Mouse (Mus musculus) heart, postnatal 14 days (tissue): Measurements from ENCODE around the gene Gm10318. TPM values are rescaled to one million over a fixed set of nuclear protein-coding genes. Genes with fewer than 3 reads are reported as not detected.

Source experiments
- DNase-seq, 2 experiments: peaks; one replicate each; pipeline ENCODE4 v3.0.0; 2021 to 2022
- intact Hi-C: fragments of 180-260 bp; cut with DNase I; formaldehyde crosslinking; loops from one replicate; pipeline ENCODE4 v1.15.1; 2025
- long read RNA-seq, 2 experiments: library from polyadenylated mRNA; stranded (forward); transcript quantifications; one replicate each; pipeline ENCODE4 v2.0.0; 2021
- total RNA-seq, 2 experiments: library from RNA; stranded (reverse); gene quantifications; 2 replicates each; pipeline ENCODE4 v1.2.3; 2021

Gm10318 gene
- total RNA-seq = not detected
- long read RNA-seq, experiment 1 = 0 reads
- long read RNA-seq, experiment 2 = 0 reads

GRCm38 (mm10) chr10:77852559-77852958 lies at the start of gene Gm10318:
TSS of gene Gm10318 (plus strand) at chr10:77852859.
- intact Hi-C loops = no loop called here
- DNase-seq = no peak

DNA sequence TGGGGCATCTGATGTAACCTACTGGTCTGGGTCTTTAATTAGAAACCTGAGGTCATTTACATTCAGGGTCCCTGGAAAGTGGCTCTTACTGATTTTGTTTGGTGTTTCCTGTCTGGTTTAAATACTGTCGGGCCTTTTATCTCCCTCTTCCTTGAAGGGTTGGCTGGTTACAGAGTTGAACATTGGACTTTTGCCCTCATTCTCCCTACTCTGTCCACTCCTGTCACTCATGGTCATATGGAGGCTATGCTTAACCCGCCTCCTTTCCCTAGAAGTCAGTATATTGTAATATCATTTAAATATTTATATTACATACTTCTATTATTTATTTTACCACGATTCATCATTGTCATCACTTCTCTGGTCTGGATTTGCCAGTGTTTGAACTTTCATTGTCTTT lies 48.6 kb upstream of the Gm10318 start:
- DNase-seq = no peak
- intact Hi-C loops = no loop called here

DNA sequence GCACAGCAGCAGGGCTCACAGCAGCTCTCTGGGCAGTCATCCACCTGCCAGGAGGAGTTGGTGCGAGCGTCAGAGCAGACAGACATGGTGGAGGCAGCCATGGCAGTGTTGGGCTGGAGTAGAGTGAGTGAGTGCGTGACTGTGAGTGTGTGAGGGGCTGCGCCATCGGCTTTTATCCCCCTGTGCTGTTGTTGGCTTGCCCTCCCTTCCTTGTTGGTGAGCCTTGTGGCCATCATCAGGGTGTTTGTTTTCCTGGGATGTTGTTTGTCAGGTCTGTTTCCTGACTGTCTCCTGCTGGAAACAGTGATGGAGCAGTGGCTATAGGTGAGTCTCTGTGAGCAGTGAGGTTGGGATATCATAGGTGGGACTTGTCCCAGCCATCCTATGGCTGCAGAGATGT lies 40.9 kb upstream of the Gm10318 start, which contains the start of gene Gm9507:
Gene Gm9507 (minus strand): TSS at position 101 of the 400 bp plus-strand sequence.
- DNase-seq = no peak
- intact Hi-C loops = no loop called here

DNA sequence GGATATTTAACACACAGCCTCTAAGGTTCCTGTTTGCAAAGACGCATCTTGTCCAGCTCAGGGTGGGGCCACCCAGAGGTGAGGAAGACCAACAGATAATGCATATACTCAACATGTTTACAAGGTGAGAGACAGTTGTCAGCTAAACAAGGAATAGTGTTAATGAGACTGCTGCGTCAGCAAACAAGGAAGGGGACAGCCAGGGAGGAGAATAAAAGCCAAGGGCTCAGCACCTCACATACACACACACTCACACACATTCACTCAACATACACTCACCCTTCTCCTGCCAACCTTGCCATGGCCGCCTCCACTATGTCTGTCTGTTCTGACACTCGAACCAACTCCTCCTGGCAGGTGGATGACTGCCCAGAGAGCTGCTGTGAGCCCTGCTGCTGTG lies 38.3 kb upstream of the Gm10318 start, which contains the start of gene Gm2696:
Gene Gm2696 (plus strand): TSS at position 301 of the 400 bp plus-strand sequence.
- intact Hi-C loops = no loop called here

DNA sequence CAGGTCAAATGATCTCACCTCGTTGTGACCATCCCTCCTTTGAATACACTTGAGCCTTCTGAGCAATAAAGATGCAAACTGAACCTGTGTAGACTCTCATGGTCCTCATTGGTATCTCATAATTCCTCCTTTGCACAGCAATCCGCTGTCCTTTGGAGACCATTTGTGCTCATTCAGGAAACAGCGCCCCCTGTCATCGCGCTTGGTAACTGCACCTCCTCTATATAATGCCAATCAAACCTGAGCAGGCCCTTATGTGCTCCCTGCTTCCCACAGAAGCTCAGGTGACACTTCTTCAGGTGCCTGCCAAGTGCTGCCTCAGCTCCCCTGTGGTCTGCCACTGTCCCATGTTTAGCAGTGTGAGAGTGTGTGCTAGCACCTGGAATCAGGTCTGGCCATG lies 37.1 kb upstream of the Gm10318 start:
- DNase-seq = peak; percentile 18 to 35
- intact Hi-C loops = loop anchor here (5.0 kb wide), 1 partner anchor 188 kb away; no protein-coding TSS in a partner anchor

More for the DNA sequence above, 38.3 kb upstream of the Gm10318 start, which contains the start of gene Gm2696:
- DNase-seq = no peak

- intact Hi-C loops = loop anchor here (5.0 kb wide), 1 partner anchor 191 kb away; no protein-coding TSS in a partner anchor
- no peak for DNase-seq
Observed at GRCm38 (mm10) chr10:77818523-77818922, 34.1 kb upstream of the Gm10318 start.

DNA sequence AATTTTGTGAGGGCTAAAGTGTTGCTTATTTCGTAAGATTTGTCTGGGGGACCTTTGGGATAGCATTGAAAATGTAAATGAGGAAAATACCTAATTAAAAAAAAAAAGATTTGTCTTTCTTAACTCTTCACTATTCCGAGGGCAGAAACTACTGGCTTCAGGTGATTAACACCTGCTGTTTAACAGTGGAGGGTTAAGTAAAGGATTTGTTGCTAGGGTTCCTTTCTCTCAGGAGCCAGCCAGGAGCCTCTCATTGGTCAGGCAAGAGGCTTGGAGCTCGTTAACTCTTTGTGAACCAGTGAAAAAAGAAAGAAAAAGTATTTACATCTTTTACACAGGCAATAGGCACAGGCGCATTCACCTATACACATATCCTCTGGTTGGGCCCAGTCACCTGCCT lies 33.5 kb upstream of the Gm10318 start:
- no peak for DNase-seq
- intact Hi-C loops = loop anchor here (5.0 kb wide), 1 partner anchor 192 kb away; no protein-coding TSS in a partner anchor

DNA sequence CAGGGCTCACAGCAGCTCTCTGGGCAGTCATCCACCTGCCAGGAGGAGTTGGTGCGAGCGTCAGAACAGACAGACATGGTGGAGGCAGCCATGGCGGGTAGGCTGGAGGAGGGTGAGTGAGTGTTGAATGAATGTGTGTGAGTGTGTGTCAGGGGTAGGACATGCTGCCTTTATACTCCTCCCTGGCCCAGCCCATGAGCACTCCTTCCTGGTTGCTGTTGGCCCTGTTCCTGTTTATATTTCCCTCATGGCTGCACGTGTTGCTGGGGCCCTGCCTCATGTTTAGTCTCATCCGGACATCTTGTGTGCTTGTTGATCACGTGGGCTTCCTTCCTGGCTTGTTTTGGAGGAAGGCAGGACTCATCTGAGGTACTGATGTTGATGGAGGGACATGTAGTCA lies 25.7 kb upstream of the Gm10318 start, which contains the start of gene Krtap10-4:
Gene Krtap10-4 (minus strand): TSS at position 145 of the 400 bp plus-strand sequence.
- no peak for DNase-seq
- intact Hi-C loops = no loop called here

DNA sequence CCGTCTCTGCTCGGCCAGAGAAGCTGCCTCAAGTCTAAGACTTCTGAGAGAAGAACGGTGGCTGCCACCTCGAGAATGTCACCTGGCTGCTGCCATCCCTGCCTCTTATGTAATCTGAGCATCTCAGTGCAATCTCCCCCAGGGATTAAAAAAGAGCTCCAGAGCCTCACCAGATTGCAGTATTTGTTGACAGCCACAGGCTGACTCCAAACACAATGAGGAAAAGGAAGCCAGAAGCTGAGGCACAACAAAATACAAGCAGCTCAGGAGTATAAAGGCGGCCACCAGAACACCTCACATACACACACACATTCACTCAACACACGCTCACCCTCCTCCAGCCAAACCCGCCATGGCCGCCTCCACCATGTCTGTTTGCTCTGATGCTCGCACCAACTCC lies 17.0 kb upstream of the Gm10318 start, which contains the start of gene Krtap10-10:
Gene Krtap10-10 (plus strand): TSS at position 301 of the 400 bp plus-strand sequence.
- intact Hi-C loops = no loop called here
- no peak for DNase-seq

GRCm38 (mm10) chr10:77839006-77839405 lies 13.7 kb upstream of the Gm10318 start:
- intact Hi-C loops = no loop called here
- no peak for DNase-seq

GRCm38 (mm10) chr10:77846503-77846902 lies 6.2 kb upstream of the Gm10318 start, which contains the start of gene Gm36176:
TSS of gene Gm36176 (plus strand) at chr10:77846803.
- intact Hi-C loops = no loop called here
- no peak for DNase-seq

DNA sequence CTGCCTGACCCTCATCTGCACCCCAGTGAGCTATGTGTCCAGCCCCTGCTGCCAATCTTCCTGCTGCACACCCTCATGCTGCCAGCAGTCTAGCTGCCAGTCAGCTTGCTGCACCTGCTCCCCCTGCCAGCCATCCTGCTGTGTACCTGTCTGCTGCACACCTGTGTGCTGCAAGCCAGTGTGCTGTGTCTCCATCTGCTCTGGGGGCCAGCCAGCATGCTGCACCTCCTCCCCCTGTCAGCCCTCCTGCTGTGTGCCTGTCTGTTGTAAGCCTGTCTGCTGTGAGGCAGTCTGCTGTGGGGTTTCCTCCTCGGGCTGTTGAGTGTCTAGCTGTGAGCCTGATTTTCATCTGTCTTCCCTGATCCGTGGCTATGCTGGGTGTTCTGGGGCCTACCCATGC lies 5.7 kb upstream of the Gm10318 start:
- intact Hi-C loops = no loop called here
- DNase-seq = no peak

- intact Hi-C loops = no loop called here
- DNase-seq = no peak
Observed at GRCm38 (mm10) chr10:77847538-77847937, 5.1 kb upstream of the Gm10318 start.

GRCm38 (mm10) chr10:77861675-77862074 lies 9.0 kb downstream of the Gm10318 start, which contains the start of gene Gm3285:
TSS of gene Gm3285 (plus strand) at chr10:77861975.
- DNase-seq = no peak
- intact Hi-C loops = no loop called here

GRCm38 (mm10) chr10:77864067-77864761 lies 11.6 kb downstream of the Gm10318 start:
- intact Hi-C loops = no loop called here

DNA sequence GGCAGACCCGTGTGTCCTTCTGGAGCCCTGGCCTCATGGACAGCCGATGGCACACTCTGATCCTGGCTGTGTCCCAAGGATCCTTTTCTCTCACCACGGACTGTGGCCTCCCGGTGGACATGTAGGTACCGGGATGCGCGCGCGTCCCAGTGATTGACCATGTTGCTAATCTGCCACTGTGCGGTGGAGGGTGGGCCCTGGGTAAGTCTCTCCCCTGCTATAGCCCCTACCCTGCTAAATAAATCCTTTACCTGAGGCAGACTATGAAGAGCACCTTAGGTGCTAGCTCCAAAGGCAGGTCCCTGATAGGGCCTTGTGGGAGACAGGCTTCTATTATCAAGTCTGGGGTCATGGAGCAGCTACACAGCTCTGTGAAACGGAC lies 12.1 kb downstream of the Gm10318 start:
- no peak for DNase-seq
- intact Hi-C loops = no loop called here

More at GRCm38 (mm10) chr10:77864067-77864761, 11.6 kb downstream of the Gm10318 start:
- DNase-seq = no peak

- intact Hi-C loops = no loop called here
- peak in 1 of 2 experiments; percentile 11 for DNase-seq
Observed at GRCm38 (mm10) chr10:77867546-77867945, 14.9 kb downstream of the Gm10318 start.

DNA sequence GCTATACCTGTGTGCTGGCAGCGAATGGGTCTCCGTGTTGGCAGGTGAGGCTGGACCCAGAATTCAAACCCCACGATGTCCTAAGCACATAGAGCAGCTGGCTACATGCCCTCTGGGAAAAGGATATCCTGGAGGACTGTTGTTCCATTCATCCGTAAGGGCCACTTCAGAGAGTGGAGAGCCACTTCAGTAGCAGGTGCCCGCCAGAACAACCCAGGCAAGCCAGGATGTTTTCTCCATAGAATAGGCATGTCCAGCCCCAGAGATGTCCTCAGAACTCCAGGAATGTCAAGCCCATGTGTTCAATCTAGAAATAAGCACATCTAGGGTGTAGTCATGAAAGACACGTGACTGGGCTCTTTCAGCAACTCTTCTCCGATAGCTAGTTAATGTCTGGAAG lies 17.0 kb downstream of the Gm10318 start:
- DNase-seq = no peak
- intact Hi-C loops = loop anchor here (10.0 kb wide), 1 partner anchor 165 kb away; the partner anchor contains the start of gene Gm10272

DNA sequence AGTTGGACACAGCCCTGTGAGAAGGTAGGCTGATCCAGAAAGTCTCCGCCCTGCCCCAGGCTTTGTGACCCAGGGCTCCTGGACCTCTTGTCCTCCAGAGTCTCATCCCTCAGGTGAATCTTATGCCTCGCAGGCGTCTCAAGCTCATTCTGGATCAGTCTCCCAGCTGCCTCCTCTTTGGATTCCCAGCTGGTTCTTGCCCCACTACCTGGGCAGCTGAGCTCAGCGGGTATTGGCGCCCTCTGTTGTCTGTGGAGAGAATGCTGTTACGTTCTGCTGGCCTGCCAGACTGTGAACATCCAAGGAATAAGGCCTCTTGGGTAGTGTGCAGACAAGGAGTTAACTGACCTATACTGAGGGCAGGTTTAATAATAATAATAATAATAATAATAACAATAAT lies 26.3 kb downstream of the Gm10318 start:
- intact Hi-C loops = loop anchor here (2.0 to 10.0 kb wide), 2 partner anchors 174 to 252 kb away; partner anchors contain the start of gene Gm10272
- peak; percentile 37 to 64 for DNase-seq

- intact Hi-C loops = loop anchor here (5.0 to 10.0 kb wide), 2 partner anchors 153 to 366 kb away; partner anchors contain the start of genes Fam207a and Gm10100
- no peak for DNase-seq
Observed at GRCm38 (mm10) chr10:77880305-77880704, 27.6 kb downstream of the Gm10318 start.

DNA sequence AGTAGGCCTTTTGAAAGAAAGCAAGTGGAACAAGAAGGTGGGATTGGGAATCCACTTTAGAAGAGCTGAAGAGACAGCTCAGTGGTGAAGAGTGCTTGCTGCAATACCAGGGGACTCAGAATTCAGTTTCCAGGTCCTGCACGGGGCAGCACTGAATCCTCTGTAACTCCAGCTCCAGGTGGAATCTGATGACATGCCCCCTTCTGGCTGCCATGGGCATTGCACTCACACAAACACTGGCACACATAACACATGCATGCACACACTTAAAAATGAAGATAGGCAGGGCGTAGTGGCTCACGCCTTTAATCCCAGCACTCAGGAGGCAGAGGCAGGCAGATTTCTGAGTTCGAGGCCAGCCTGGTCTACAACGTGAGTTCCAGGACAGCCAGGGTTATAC lies 29.9 kb downstream of the Gm10318 start:
- DNase-seq = no peak
- intact Hi-C loops = loop anchor here (5.0 to 10.0 kb wide), 2 partner anchors 155 to 368 kb away; partner anchors contain the start of genes Fam207a and Gm10100
